Mouse (Mus musculus): ENCODE results near the gene Aif1l.

DNA sequence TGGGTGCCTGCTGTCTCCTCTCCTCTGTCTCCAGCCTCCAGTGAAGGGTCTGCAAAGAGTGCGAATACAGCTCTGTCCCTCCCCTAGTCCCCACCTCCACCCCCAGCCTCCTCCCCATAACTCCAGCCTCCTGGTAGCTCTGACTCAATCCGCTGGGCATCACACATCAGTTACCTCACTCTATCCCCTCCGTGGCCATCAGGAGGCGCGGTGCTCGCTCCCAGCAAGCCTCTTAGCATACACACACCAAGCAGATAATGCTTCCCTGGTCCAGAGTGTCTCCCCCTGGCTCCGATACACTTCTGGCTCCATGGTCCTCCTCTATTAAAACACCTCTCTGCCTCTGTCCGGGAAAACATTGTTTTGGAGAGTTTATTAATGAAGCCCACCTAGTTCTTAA lies 45.3 kb upstream of the Aif1l start:
- no peak for TF ChIP-seq CTCF (IDR thresholded peaks at IDR 0.05; ENCODE audit: borderline replicate concordance, control insufficient read depth, extremely low read depth, insufficient read depth, low read length, poor library complexity)
- no peak for TF ChIP-seq POLR2A (IDR thresholded peaks at IDR 0.05; ENCODE audit: control insufficient read depth, extremely low read depth, insufficient read depth, low read length, poor library complexity)

All from thymus, adult 2 months (tissue).